37 mouse cellular contexts compared by ENCODE assay signal in genomic region chr10:52360862-52361609, GRCm38 (mm10). TPM values are rescaled to one million over a fixed set of nuclear protein-coding genes. Genes with fewer than 3 reads are reported as not detected.
DNase-seq lines count a peak whose midpoint lies in the region; ATAC-seq and TF ChIP-seq lines count a peak whose summit lies in the region.
"Had no signal": no experiment of that assay in that cellular context is flagged by ENCODE, and none has a peak within 500 bp of the region (broad histone marks: within the 10 kb centered on the region; RNA-seq: fewer than 3 reads in every experiment).

No protein-coding gene starts in this region.

- H3K36me3 ChIP-seq in kidney, adult 2 months (ENCODE audit: control insufficient read depth, insufficient read depth, low read length), result peaks cover 1% of the 10 kb centered on the region; the same call in 1 of the 2 replicates
- no peaks in the 10 kb centered on the region for H3K36me3 ChIP-seq in liver, embryonic 15.5 days (replicated peaks)
- H3K36me3 ChIP-seq: liver, embryonic 13.5 days; midbrain, embryonic 12.5 days; neural tube, embryonic 12.5 days had no signal

- no peak overlapping the region for H3K4me2 ChIP-seq in liver, embryonic 15.5 days
- H3K4me2 ChIP-seq: forebrain, embryonic 13.5 days; heart, embryonic 11.5 days; hindbrain, embryonic 12.5 days; liver, embryonic 13.5 days; midbrain, embryonic 12.5 days; neural tube, embryonic 12.5 days had no signal

- no peaks in the 10 kb centered on the region for H3K9me3 ChIP-seq in liver, embryonic 15.5 days (replicated peaks)
- H3K9me3 ChIP-seq: forebrain, embryonic 13.5 days; G1E; hindbrain, embryonic 12.5 days; liver, embryonic 13.5 days; midbrain, embryonic 12.5 days; neural tube, embryonic 12.5 days had no signal

- no peak overlapping the region for H3K4me3 ChIP-seq in kidney, adult 2 months (ENCODE audit: insufficient read depth, low read depth, low read length)
- no peak overlapping the region for H3K4me3 ChIP-seq in liver, embryonic 15.5 days (replicated peaks)
- H3K4me3 ChIP-seq: forebrain, embryonic 13.5 days; hindbrain, embryonic 12.5 days; liver, embryonic 13.5 days; midbrain, embryonic 12.5 days; myocyte; neural tube, embryonic 12.5 days had no signal

- no peak overlapping the region for H3K9ac ChIP-seq in liver, embryonic 15.5 days
- H3K9ac ChIP-seq: forebrain, embryonic 13.5 days; hindbrain, embryonic 12.5 days; liver, embryonic 13.5 days; midbrain, embryonic 12.5 days; neural tube, embryonic 12.5 days had no signal

- no peak overlapping the region for H3K27ac ChIP-seq in kidney, adult 2 months (ENCODE audit: insufficient read depth, low read depth, low read length)
- peak overlapping the region; percentile 34; the same call in 1 of the 2 replicates for H3K27ac ChIP-seq in liver, embryonic 15.5 days (replicated peaks)
- H3K27ac ChIP-seq: forebrain, embryonic 13.5 days; hindbrain, embryonic 12.5 days; hindbrain, postnatal 0 days; liver, embryonic 13.5 days; midbrain, embryonic 12.5 days; neural tube, embryonic 12.5 days had no signal

- no peak; the same call in 1 of the 2 replicates for ATAC-seq in liver, embryonic 15.5 days (ENCODE audit: insufficient read depth)
- ATAC-seq: forebrain, embryonic 13.5 days had no signal

- 66% methylated on average over 9 of the region's 9 CpGs for WGBS in kidney, adult 2 months
- WGBS in liver, embryonic 15.5 days (ENCODE audit: insufficient replicate concordance), result 71% methylated on average over 9 of the region's 9 CpGs

- no peak for TF ChIP-seq CTCF in kidney, adult 2 months (conservative IDR thresholded peaks at IDR 0.05; ENCODE audit: insufficient read depth, insufficient read length, low read depth, low read length)

- no peaks in the 10 kb centered on the region for H3K4me1 ChIP-seq in kidney, adult 2 months (ENCODE audit: control insufficient read depth, insufficient read depth, low read length)
- 0 out of 2 replicates have a peak, but pooled peaks cover 2% of the 10 kb centered on the region for H3K4me1 ChIP-seq in liver, embryonic 15.5 days (replicated peaks)
- H3K4me1 ChIP-seq: forebrain, embryonic 13.5 days; hindbrain, embryonic 12.5 days; liver, embryonic 13.5 days; midbrain, embryonic 12.5 days; neural tube, embryonic 12.5 days had no signal

- DNase-seq in adrenal gland, postnatal 14 days, result peak; percentile 33
- DNase-seq in adrenal gland, postnatal 25 days, result no peak
- DNase-seq in kidney, adult 2 months, result peak; percentile 55
- DNase-seq in kidney, adult 18-20 months, result no peak
- DNase-seq in liver (no peak), adipocyte (ENCODE audit: low spot score) (no peak)
- DNase-seq: gastrocnemius, postnatal 25 days; heart, adult 11 months; heart, postnatal 36 days; kidney, adult 11 months; kidney, postnatal 10 days; liver, embryonic 13.5 days; lung, postnatal 36 days; right cerebral cortex, adult 18-20 months; spleen, adult 18-20 months; thymus, postnatal 25 days had no signal

- no peak for TF ChIP-seq POLR2A in kidney, adult 2 months (IDR thresholded peaks at IDR 0.05; ENCODE audit: low read depth, low read length)

- no peaks in the 10 kb centered on the region for H3K27me3 ChIP-seq in kidney, adult 2 months (replicated peaks; ENCODE audit: control insufficient read depth, insufficient read depth, low read length)
- no peaks in the 10 kb centered on the region for H3K27me3 ChIP-seq in liver, embryonic 15.5 days
- H3K27me3 ChIP-seq: forebrain, embryonic 13.5 days; hindbrain, embryonic 12.5 days; liver, embryonic 13.5 days; midbrain, embryonic 12.5 days; neural tube, embryonic 12.5 days had no signal

RNA-seq across cellular contexts. Expression of gene Gm26741, which starts 2.5 kb away (rescaled TPM):
- total RNA-seq in adrenal gland, postnatal 14 days (2021), result not detected in 2 replicates
- total RNA-seq in adrenal gland, postnatal 25 days (2021), result not detected in 2 replicates
- polyA plus RNA-seq in kidney, adult 2 months (2012; rRNA removed), result not detected in 2 replicates
- not detected in 2 replicates for polyA plus RNA-seq in liver, embryonic 15.5 days (2015; fragmentation: Nextera tagmentation; extraction: Ambion mirVana)
- total RNA-seq: G1E; gastrocnemius, adult 18-20 months; gastrocnemius, postnatal 25 days; heart, postnatal 36 days; hindbrain, postnatal 0 days; layer of hippocampus, adult 18-20 months; layer of hippocampus, postnatal 10 days; left cerebral cortex, adult 18-20 months; left cerebral cortex, postnatal 14 days; megakaryocyte, adult 5-6 weeks; midbrain, postnatal 0 days had no signal
- polyA plus RNA-seq: embryonic facial prominence, embryonic 11.5 days; forebrain, embryonic 13.5 days; G1E; heart, embryonic 11.5 days; heart, embryonic 16.5 days; hindbrain, embryonic 12.5 days; hindbrain, postnatal 0 days; limb, embryonic 11.5 days; liver, embryonic 13.5 days; lung, embryonic 16.5 days; midbrain, embryonic 12.5 days; midbrain, postnatal 0 days; myocyte; neural tube, embryonic 12.5 days; stomach, embryonic 16.5 days had no signal

RNA-seq across cellular contexts. Expression of gene Gopc, which starts 20.9 kb away (rescaled TPM):
- total RNA-seq in adrenal gland, postnatal 14 days (2021), result 23.9 and 26.1 TPM in 2 replicates
- total RNA-seq in adrenal gland, postnatal 25 days (2021), result 29.7 and 31.2 TPM in 2 replicates
- 5.4 and 8.5 TPM in 2 replicates for polyA plus RNA-seq in kidney, adult 2 months (2012; rRNA removed)
- 5.0 and 5.6 TPM in 2 replicates for polyA plus RNA-seq in liver, embryonic 15.5 days (2015; fragmentation: Nextera tagmentation; extraction: Ambion mirVana)

RNA-seq across cellular contexts. Expression of gene Nepn, which starts 27.7 kb away (rescaled TPM):
- 0.22 and 0.26 TPM in 2 replicates for total RNA-seq in adrenal gland, postnatal 14 days (2021)
- 0.15 TPM in 1 of 2 replicates, not detected in the other for total RNA-seq in adrenal gland, postnatal 25 days (2021)
- 27.7 and 29.6 TPM in 2 replicates for polyA plus RNA-seq in kidney, adult 2 months (2012; rRNA removed)
- polyA plus RNA-seq in liver, embryonic 15.5 days (2015; fragmentation: Nextera tagmentation; extraction: Ambion mirVana), result 0.08 TPM in 1 of 2 replicates, not detected in the other
- total RNA-seq: G1E; hindbrain, postnatal 0 days; layer of hippocampus, adult 18-20 months; layer of hippocampus, postnatal 10 days; left cerebral cortex, adult 18-20 months; left cerebral cortex, postnatal 14 days; megakaryocyte, adult 5-6 weeks; midbrain, postnatal 0 days had no signal
- polyA plus RNA-seq: embryonic facial prominence, embryonic 11.5 days; forebrain, embryonic 13.5 days; G1E; heart, embryonic 16.5 days; hindbrain, embryonic 12.5 days; hindbrain, postnatal 0 days; limb, embryonic 11.5 days; liver, embryonic 13.5 days; lung, embryonic 16.5 days; midbrain, embryonic 12.5 days; midbrain, postnatal 0 days; neural tube, embryonic 12.5 days had no signal

RNA-seq across cellular contexts. Expression of gene Nus1, which starts 56.3 kb away (rescaled TPM):
- total RNA-seq in adrenal gland, postnatal 14 days (2021), result 46.4 and 51.4 TPM in 2 replicates
- 48.7 and 53.9 TPM in 2 replicates for total RNA-seq in adrenal gland, postnatal 25 days (2021)
- 58.8 and 65.4 TPM in 2 replicates for polyA plus RNA-seq in kidney, adult 2 months (2012; rRNA removed)
- polyA plus RNA-seq in liver, embryonic 15.5 days (2015; fragmentation: Nextera tagmentation; extraction: Ambion mirVana), result 4.8 and 5.7 TPM in 2 replicates

Comparison
In these comparisons a context has a peak if more than half of its experiments do, and no peak if none do; other contexts are left out.
1. DNase-seq: peak in adrenal gland, postnatal 14 days (single experiment) and kidney, adult 2 months (single experiment); none in adrenal gland, postnatal 25 days (single experiment), kidney, adult 18-20 months (single experiment), liver (single experiment) and adipocyte (single experiment).